Mouse (Mus musculus) left cerebral cortex, postnatal 36 days (tissue): ENCODE results near the gene Utf1. TPM values are rescaled to one million over a fixed set of nuclear protein-coding genes. Genes with fewer than 3 reads are reported as not detected.

ENCODE experiments used
- microRNA-seq: library from miRNA; unstranded; fragments of <30 nt; microRNA quantifications from one replicate; pipeline ENCODE4 v1.2.0, GENCODE M21; 2022
- total RNA-seq, 2 experiments: library from RNA; stranded (reverse); gene quantifications; 2 replicates each; pipeline ENCODE4 v1.2.3; 2021

Gene Utf1
- total RNA-seq, 2 experiments from 2014 or later, result not detected

Small RNAs within 50 kb of the gene (microRNA-seq; reads per million reads assigned to microRNA genes)
- gene Mir202 (1.8 reads per million), gene Mir7062 (0.76 reads per million), gene mmu-mir-7686 (not detected)

Other genes starting within 250 kb of the Utf1 start
- gene Adgra1, start 109.6 kb upstream of the Utf1 start, total RNA-seq, result 10 to 100 TPM; 57.5 to 67.0 TPM
- 10 to 100 TPM; 70.1 to 70.2 TPM for gene Kndc1, start 49.1 kb upstream of the Utf1 start, total RNA-seq
- 1 to 10 TPM; 1.0 to 2.0 TPM for gene 6430531B16Rik, start 35.0 kb downstream of the Utf1 start, total RNA-seq
- 1 to 10 TPM; 1.7 to 3.5 TPM for gene Adam8, start 48.8 kb downstream of the Utf1 start, total RNA-seq
- gene Zfp511, start 92.6 kb downstream of the Utf1 start, total RNA-seq, result 10 to 100 TPM; 20.8 to 24.4 TPM
- 10 to 100 TPM; 35.3 to 36.9 TPM for gene Tubgcp2, start 92.9 kb downstream of the Utf1 start, total RNA-seq
- under 1 TPM; 0.20 to 0.25 TPM for gene Msx3, start 105.3 kb downstream of the Utf1 start, total RNA-seq
- gene Caly, start 138.8 kb downstream of the Utf1 start, total RNA-seq, result 100 to 1,000 TPM; 191 TPM
- not detected for gene Prap1, start 149.6 kb downstream of the Utf1 start, total RNA-seq
- gene Fuom, start 158.7 kb downstream of the Utf1 start, total RNA-seq, result 10 to 100 TPM; 47.5 to 52.8 TPM
- 1 to 10 TPM; 5.6 TPM for gene Paox, start 172.0 kb downstream of the Utf1 start, total RNA-seq
- 10 to 100 TPM; 51.0 to 53.0 TPM for gene Echs1, start 172.7 kb downstream of the Utf1 start, total RNA-seq
- 10 to 100 TPM; 20.8 to 20.9 TPM for gene Mtg1, start 193.8 kb downstream of the Utf1 start, total RNA-seq
- gene Sprn, start 211.1 kb downstream of the Utf1 start, total RNA-seq, result 100 to 1,000 TPM; 141 to 186 TPM
- not detected for gene Olfr522, start 221.0 kb downstream of the Utf1 start, total RNA-seq
- gene Olfr523, start 229.4 kb downstream of the Utf1 start, total RNA-seq, result not detected